Mouse (Mus musculus) midbrain, embryonic 12.5 days (tissue): ENCODE measurements around the gene Xrcc5. TPM values are rescaled to one million over a fixed set of nuclear protein-coding genes. Genes with fewer than 3 reads are reported as not detected.

Experiments used
- ATAC-seq: fragments of 200-750 bp; cut with Nextera tagmentation; 2 replicates; pipeline ENCODE4 v1.8.0; 2017; ENCODE audit warnings: low read depth, moderate TSS enrichment, moderate library complexity; ENCODE audit not compliant: low FRiP score
- H3K27ac ChIP-seq: fragments of 300-500 bp; sonication (generic); replicated peaks from 2 replicates; pipeline ENCODE4 v1.5.1; 2016; ENCODE audit warnings: mild to moderate bottlenecking
- H3K27me3 ChIP-seq: fragments of 300-500 bp; sonication (generic); 2 replicates; pipeline ENCODE4 v1.6.1; 2016; ENCODE audit warnings: mild to moderate bottlenecking
- H3K36me3 ChIP-seq: fragments of 300-500 bp; sonication (generic); 2 replicates; pipeline ENCODE4 v1.6.1; 2016
- H3K4me1 ChIP-seq: fragments of 300-500 bp; sonication (generic); 2 replicates; pipeline ENCODE4 v1.6.1; 2016
- H3K4me2 ChIP-seq: fragments of 300-500 bp; sonication (generic); replicated peaks from 2 replicates; pipeline ENCODE4 v1.6.1; 2016; ENCODE audit warnings: mild to moderate bottlenecking, moderate library complexity
- H3K4me3 ChIP-seq: fragments of 300-500 bp; sonication (generic); 2 replicates; pipeline ENCODE4 v1.5.1; 2016; ENCODE audit warnings: mild to moderate bottlenecking
- H3K9ac ChIP-seq: fragments of 300-500 bp; sonication (generic); replicated peaks from 2 replicates; pipeline ENCODE4 v1.6.1; 2016; ENCODE audit warnings: mild to moderate bottlenecking, moderate library complexity
- H3K9me3 ChIP-seq: fragments of 300-500 bp; sonication (generic); 2 replicates; pipeline ENCODE4 v1.6.1; 2016; ENCODE audit warnings: mild to moderate bottlenecking
- WGBS: fragments of 180-500 bp; shearing (Covaris S2); methylation state at CpG from one replicate; pipeline ENCODE4 v1.1.7; 2016; 5-methylcytosine and 5-hydroxymethylcytosine counted together
- polyA plus RNA-seq: library from polyadenylated mRNA; unstranded; fragments of >200 nt; fragmentation: Nextera tagmentation; extraction: Ambion mirVana; gene quantifications from 2 replicates; pipeline ENCODE4 v1.2.1, GENCODE M21; 2016

Gene Xrcc5
- polyA plus RNA-seq, 1 experiment from 2014 or later = 39.9 TPM

- no peaks in the 10 kb centered on the region for H3K27me3 ChIP-seq
- no peak overlapping the region for H3K27ac ChIP-seq
- H3K9ac ChIP-seq = no peak overlapping the region
- H3K4me1 ChIP-seq = no peaks in the 10 kb centered on the region
- ATAC-seq = no peak
- H3K9me3 ChIP-seq = no peaks in the 10 kb centered on the region
- no peaks in the 10 kb centered on the region for H3K36me3 ChIP-seq
- 87% methylated on average over 8 of the region's 8 CpGs for WGBS
- H3K4me3 ChIP-seq = no peak overlapping the region
- H3K4me2 ChIP-seq = no peak overlapping the region
These were observed 121.3 kb downstream of the Xrcc5 start for GRCm38 (mm10) chr1:72428526-72428925.

DNA sequence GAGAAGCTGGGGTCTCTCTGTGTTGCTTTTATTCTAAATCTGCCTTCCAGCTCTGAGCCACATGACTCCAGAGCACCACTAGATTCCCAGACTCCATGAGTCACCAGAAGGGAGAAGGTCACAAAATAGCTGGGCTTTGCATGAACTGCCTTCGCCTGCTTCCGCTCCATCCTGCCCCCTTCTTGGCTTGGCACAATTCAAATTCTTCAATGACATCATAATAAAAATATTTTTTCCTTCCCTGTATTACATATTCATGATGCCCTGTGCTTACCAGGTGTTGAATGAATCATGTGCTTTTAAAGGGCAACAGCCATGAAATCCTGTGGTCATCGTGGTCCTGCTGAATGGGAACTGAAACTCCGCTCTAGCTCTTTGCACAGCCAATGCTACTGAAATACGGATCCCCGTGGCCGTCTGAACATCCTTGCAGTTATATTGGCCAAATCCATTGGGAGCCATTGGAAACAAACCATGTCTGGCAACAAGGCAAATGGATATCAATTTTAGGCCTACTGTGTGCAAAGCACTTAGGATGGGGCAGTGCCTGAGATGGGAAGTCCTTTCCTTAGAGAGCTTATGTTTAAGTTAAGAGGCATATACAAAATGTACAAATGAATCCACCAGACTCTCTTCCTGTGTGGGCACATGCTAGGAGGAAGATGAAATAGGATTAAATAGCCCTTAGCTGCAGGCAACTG lies 122.0 kb downstream of the Xrcc5 start:
- Histone ChIP-seq H3K36me3 (no peaks in the 10 kb centered on the region), H3K9me3 (no peaks in the 10 kb centered on the region), H3K27me3 (no peaks in the 10 kb centered on the region), H3K9ac (no peak overlapping the region), H3K4me3 (no peak overlapping the region), H3K4me2 (no peak overlapping the region), H3K27ac (no peak overlapping the region), H3K4me1 (no peaks in the 10 kb centered on the region)
- no peak for ATAC-seq
- 89% methylated on average over 7 of the region's 7 CpGs for WGBS

DNA sequence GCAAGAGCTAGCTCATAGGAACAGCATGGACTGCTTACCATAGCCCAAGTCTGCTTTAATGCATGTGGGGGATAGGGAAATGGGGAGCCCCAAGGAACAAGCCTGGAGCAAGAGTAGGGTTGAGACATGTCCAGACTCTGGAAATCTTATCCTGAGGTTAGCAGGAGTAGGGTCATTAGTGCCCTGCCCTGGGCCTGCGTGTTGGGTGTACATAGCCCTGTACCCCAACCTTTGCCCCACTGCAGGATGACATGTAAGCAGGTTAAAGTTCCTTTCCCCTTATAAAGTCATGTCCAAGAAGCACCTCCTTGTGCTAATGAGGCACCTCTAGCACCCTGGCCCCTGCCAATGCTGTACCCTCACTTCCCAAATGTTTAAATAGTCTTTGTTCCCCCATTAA lies 125.4 kb downstream of the Xrcc5 start:
- Histone ChIP-seq H3K36me3 (no peaks in the 10 kb centered on the region), H3K4me3 (no peak overlapping the region), H3K4me1 (no peaks in the 10 kb centered on the region), H3K9ac (no peak overlapping the region), H3K27me3 (no peaks in the 10 kb centered on the region), H3K27ac (no peak overlapping the region), H3K4me2 (no peak overlapping the region), H3K9me3 (no peaks in the 10 kb centered on the region)
- WGBS = 100% methylated on average over 1 of the region's 1 CpGs
- no peak for ATAC-seq

GRCm38 (mm10) chr1:72434510-72434909 lies 127.3 kb downstream of the Xrcc5 start:
- Histone ChIP-seq H3K27ac (no peak overlapping the region), H3K4me3 (no peak overlapping the region), H3K4me2 (no peak overlapping the region), H3K4me1 (0 out of 2 replicates have a peak, but pooled peaks cover 2% of the 10 kb centered on the region), H3K9me3 (no peaks in the 10 kb centered on the region), H3K27me3 (no peaks in the 10 kb centered on the region), H3K9ac (no peak overlapping the region), H3K36me3 (no peaks in the 10 kb centered on the region)
- 56% methylated on average over 3 of the region's 3 CpGs for WGBS
- ATAC-seq = no peak

DNA sequence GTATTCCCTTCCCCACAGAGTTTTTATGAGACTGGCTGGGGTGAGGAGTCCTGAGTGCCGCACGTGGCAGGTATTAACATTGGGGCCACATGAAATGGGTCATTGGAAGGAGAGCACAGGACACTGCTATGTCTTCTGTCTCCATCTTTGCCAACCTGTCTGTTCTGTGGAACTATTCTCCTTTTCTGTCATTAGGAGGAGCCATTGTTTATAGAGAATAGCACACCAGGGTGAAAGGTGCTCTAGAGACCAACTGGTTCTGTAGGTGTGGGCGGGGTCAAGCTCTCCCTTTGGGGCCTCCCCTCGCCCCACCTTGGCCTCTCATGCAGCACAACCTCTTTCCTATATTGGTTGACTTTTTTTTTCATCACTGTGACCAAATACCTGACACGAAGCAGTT lies 129.7 kb downstream of the Xrcc5 start:
- Histone ChIP-seq H3K9ac (no peak overlapping the region), H3K4me2 (no peak overlapping the region), H3K4me1 (0 out of 2 replicates have a peak, but pooled peaks cover 2% of the 10 kb centered on the region), H3K27me3 (no peaks in the 10 kb centered on the region), H3K9me3 (no peaks in the 10 kb centered on the region), H3K4me3 (no peak overlapping the region), H3K27ac (no peak overlapping the region), H3K36me3 (no peaks in the 10 kb centered on the region)
- ATAC-seq = no peak
- 80% methylated on average over 5 of the region's 5 CpGs for WGBS

GRCm38 (mm10) chr1:72439146-72439545 lies 131.9 kb downstream of the Xrcc5 start:
- Histone ChIP-seq H3K27me3 (no peaks in the 10 kb centered on the region), H3K4me2 (no peak overlapping the region), H3K27ac (no peak overlapping the region), H3K9ac (no peak overlapping the region), H3K4me3 (no peak overlapping the region), H3K9me3 (no peaks in the 10 kb centered on the region), H3K4me1 (0 out of 2 replicates have a peak, but pooled peaks cover 2% of the 10 kb centered on the region), H3K36me3 (no peaks in the 10 kb centered on the region)
- 70% methylated on average over 8 of the region's 8 CpGs for WGBS
- ATAC-seq = no peak

- no peaks in the 10 kb centered on the region for H3K9me3 ChIP-seq
- no peak overlapping the region for H3K4me3 ChIP-seq
- WGBS = 92% methylated on average over 2 of the region's 2 CpGs
- H3K27ac ChIP-seq = no peak overlapping the region
- no peaks in the 10 kb centered on the region for H3K36me3 ChIP-seq
- no peak overlapping the region for H3K9ac ChIP-seq
- ATAC-seq = no peak
- no peaks in the 10 kb centered on the region for H3K27me3 ChIP-seq
- no peak overlapping the region for H3K4me2 ChIP-seq
- H3K4me1 ChIP-seq = 0 out of 2 replicates have a peak, but pooled peaks cover 2% of the 10 kb centered on the region
These were observed 135.5 kb downstream of the Xrcc5 start for GRCm38 (mm10) chr1:72442747-72443146.

Other genes starting within 250 kb of the Xrcc5 start
- gene Mreg, start 95.1 kb upstream of the Xrcc5 start, polyA plus RNA-seq = 3.0 and 3.1 TPM in 2 replicates
- 12.7 and 12.8 TPM in 2 replicates for gene Pecr, start 23.1 kb upstream of the Xrcc5 start, polyA plus RNA-seq
- gene Tmem169, start 23.1 kb upstream of the Xrcc5 start, polyA plus RNA-seq = 23.2 and 25.4 TPM in 2 replicates
- gene March4, start 229.5 kb downstream of the Xrcc5 start, polyA plus RNA-seq = 0.96 and 1.3 TPM in 2 replicates